In genomic region chr3:152355361-152355760, GRCm38 (mm10) we compare ENCODE assay signal across 7 mouse cellular contexts. TPM values are rescaled to one million over a fixed set of nuclear protein-coding genes. Genes with fewer than 3 reads are reported as not detected.
DNase-seq lines count a peak whose midpoint lies in the region; ATAC-seq and TF ChIP-seq lines count a peak whose summit lies in the region.

No protein-coding gene starts in this region.

- H3K36me3 ChIP-seq in hindbrain, embryonic 16.5 days (ENCODE audit: control insufficient read depth, insufficient read depth, low read length), result no peaks in the 10 kb centered on the region

- H3K4me3 ChIP-seq in cerebellum, adult 2 months (replicated peaks; ENCODE audit: insufficient read depth, low read depth, low read length), result no peak overlapping the region
- H3K4me3 ChIP-seq in hindbrain, embryonic 16.5 days (ENCODE audit: low read length), result no peak overlapping the region

- peaks cover 18% of the 10 kb centered on the region for H3K4me1 ChIP-seq in cerebellum, adult 2 months (ENCODE audit: control insufficient read depth, insufficient read depth, low read length)
- peaks cover 6% of the 10 kb centered on the region; the same call in 1 of the 2 replicates for H3K4me1 ChIP-seq in hindbrain, embryonic 16.5 days (ENCODE audit: control insufficient read depth, insufficient read depth, low read depth, low read length)

- peak; percentile 99 for ATAC-seq in common myeloid progenitor, adult 5-6 weeks (replicated peaks; ENCODE audit: low read depth, poor library complexity, severe bottlenecking)
- ATAC-seq in hindbrain, embryonic 16.5 days, result no peak

- DNase-seq in 3T3-L1 (ENCODE audit: low read depth, low spot score), result peak; percentile 63
- peak; percentile 14 to 27 for DNase-seq in B cell, adult 2 months
- DNase-seq in lung, postnatal 36 days, result peak; percentile 81
- no peak for DNase-seq in cerebellum, adult 2 months
- no peak for DNase-seq in layer of hippocampus, postnatal 10 days (ENCODE audit: low spot score in 2 of 2)

- H3K9ac ChIP-seq in hindbrain, embryonic 16.5 days (ENCODE audit: low read depth, low read length), result no peak overlapping the region

- no peak overlapping the region for H3K27ac ChIP-seq in cerebellum, adult 2 months (ENCODE audit: insufficient read depth, low read length)
- no peak overlapping the region for H3K27ac ChIP-seq in hindbrain, embryonic 16.5 days (ENCODE audit: low read depth, low read length)

- no peaks in the 10 kb centered on the region for H3K9me3 ChIP-seq in hindbrain, embryonic 16.5 days (ENCODE audit: control insufficient read depth, low read length)

- no peak for TF ChIP-seq CTCF in cerebellum, adult 2 months (IDR thresholded peaks at IDR 0.05; ENCODE audit: borderline replicate concordance, insufficient read depth, low read depth, low read length)

- TF ChIP-seq POLR2A in cerebellum, adult 2 months (IDR thresholded peaks at IDR 0.05; ENCODE audit: borderline replicate concordance, insufficient read depth, low read length), result no peak

- 78% methylated on average over 5 of the region's 5 CpGs for WGBS in cerebellum, adult 2 months
- WGBS in hindbrain, embryonic 16.5 days, result 62% methylated on average over 5 of the region's 5 CpGs

- H3K4me2 ChIP-seq in hindbrain, embryonic 16.5 days (ENCODE audit: low read length), result no peak overlapping the region

- no peaks in the 10 kb centered on the region for H3K27me3 ChIP-seq in cerebellum, adult 2 months (ENCODE audit: control insufficient read depth, insufficient read depth, low read length)
- H3K27me3 ChIP-seq in hindbrain, embryonic 16.5 days (replicated peaks; ENCODE audit: control insufficient read depth, insufficient read depth, low read length), result no peaks in the 10 kb centered on the region

RNA-seq across cellular contexts. Expression of gene Usp33, which starts 9.1 kb away (rescaled TPM):
- 65.3 and 67.5 TPM in 2 replicates for total RNA-seq in common myeloid progenitor, adult 5-6 weeks (2017)
- polyA plus RNA-seq in cerebellum, adult 2 months (2012; rRNA removed), result 101 and 111 TPM in 2 replicates
- 100 to 1,000 TPM; 103 to 117 TPM for total RNA-seq in layer of hippocampus, postnatal 10 days (2021)
- polyA plus RNA-seq in hindbrain, embryonic 16.5 days (2015; fragmentation: Nextera tagmentation; extraction: Ambion mirVana), result 82.4 and 91.2 TPM in 2 replicates

RNA-seq across cellular contexts. Expression of gene Miga1, which starts 15.2 kb away (rescaled TPM):
- total RNA-seq in common myeloid progenitor, adult 5-6 weeks (2017), result 25.3 and 29.1 TPM in 2 replicates
- 52.1 and 56.3 TPM in 2 replicates for polyA plus RNA-seq in cerebellum, adult 2 months (2012; rRNA removed)
- 10 to 100 TPM; 73.3 to 76.5 TPM for total RNA-seq in layer of hippocampus, postnatal 10 days (2021)
- polyA plus RNA-seq in hindbrain, embryonic 16.5 days (2015; fragmentation: Nextera tagmentation; extraction: Ambion mirVana), result 17.7 and 19.0 TPM in 2 replicates

RNA-seq across cellular contexts. Expression of gene Zzz3, which starts 39.9 kb away (rescaled TPM):
- 75.6 and 95.0 TPM in 2 replicates for total RNA-seq in common myeloid progenitor, adult 5-6 weeks (2017)
- polyA plus RNA-seq in cerebellum, adult 2 months (2012; rRNA removed), result 24.4 and 25.2 TPM in 2 replicates
- total RNA-seq in layer of hippocampus, postnatal 10 days (2021), result 10 to 100 TPM; 31.9 to 33.9 TPM
- 23.4 and 24.8 TPM in 2 replicates for polyA plus RNA-seq in hindbrain, embryonic 16.5 days (2015; fragmentation: Nextera tagmentation; extraction: Ambion mirVana)

Comparison
In these comparisons a context has a peak if more than half of its experiments do, and no peak if none do; other contexts are left out.
1. DNase-seq: peak in 3T3-L1 (single experiment), B cell, adult 2 months (2 of 2) and lung, postnatal 36 days (single experiment); none in cerebellum, adult 2 months (0 of 2) and layer of hippocampus, postnatal 10 days (0 of 2).